Mouse (Mus musculus) midbrain, embryonic 12.5 days (tissue): ENCODE data around the gene Cfdp1. TPM values are rescaled to one million over a fixed set of nuclear protein-coding genes. Genes with fewer than 3 reads are reported as not detected.

Experiments used
- ATAC-seq: fragments of 200-750 bp; cut with Nextera tagmentation; 2 replicates; pipeline ENCODE4 v1.8.0; 2017; ENCODE audit warnings: low read depth, moderate TSS enrichment, moderate library complexity; ENCODE audit not compliant: low FRiP score
- H3K27ac ChIP-seq: fragments of 300-500 bp; sonication (generic); replicated peaks from 2 replicates; pipeline ENCODE4 v1.5.1; 2016; ENCODE audit warnings: mild to moderate bottlenecking
- H3K27me3 ChIP-seq: fragments of 300-500 bp; sonication (generic); 2 replicates; pipeline ENCODE4 v1.6.1; 2016; ENCODE audit warnings: mild to moderate bottlenecking
- H3K36me3 ChIP-seq: fragments of 300-500 bp; sonication (generic); 2 replicates; pipeline ENCODE4 v1.6.1; 2016
- H3K4me1 ChIP-seq: fragments of 300-500 bp; sonication (generic); 2 replicates; pipeline ENCODE4 v1.6.1; 2016
- H3K4me2 ChIP-seq: fragments of 300-500 bp; sonication (generic); replicated peaks from 2 replicates; pipeline ENCODE4 v1.6.1; 2016; ENCODE audit warnings: mild to moderate bottlenecking, moderate library complexity
- H3K4me3 ChIP-seq: fragments of 300-500 bp; sonication (generic); 2 replicates; pipeline ENCODE4 v1.5.1; 2016; ENCODE audit warnings: mild to moderate bottlenecking
- H3K9ac ChIP-seq: fragments of 300-500 bp; sonication (generic); replicated peaks from 2 replicates; pipeline ENCODE4 v1.6.1; 2016; ENCODE audit warnings: mild to moderate bottlenecking, moderate library complexity
- H3K9me3 ChIP-seq: fragments of 300-500 bp; sonication (generic); 2 replicates; pipeline ENCODE4 v1.6.1; 2016; ENCODE audit warnings: mild to moderate bottlenecking
- WGBS: fragments of 180-500 bp; shearing (Covaris S2); methylation state at CpG from one replicate; pipeline ENCODE4 v1.1.7; 2016; 5-methylcytosine and 5-hydroxymethylcytosine counted together
- polyA plus RNA-seq: library from polyadenylated mRNA; unstranded; fragments of >200 nt; fragmentation: Nextera tagmentation; extraction: Ambion mirVana; gene quantifications from 2 replicates; pipeline ENCODE4 v1.2.1, GENCODE M21; 2016

Cfdp1 gene
- polyA plus RNA-seq, 1 experiment from 2014 or later, result 182 TPM

GRCm38 (mm10) chr8:111813818-111814217 is 40.3 kb downstream of the Cfdp1 start:
- Histone ChIP-seq H3K9ac (no peak overlapping the region), H3K27me3 (no peaks in the 10 kb centered on the region), H3K36me3 (0 out of 2 replicates have a peak, but pooled peaks cover 19% of the 10 kb centered on the region), H3K27ac (no peak overlapping the region), H3K4me3 (no peak overlapping the region), H3K4me1 (no peaks in the 10 kb centered on the region), H3K9me3 (no peaks in the 10 kb centered on the region), H3K4me2 (no peak overlapping the region)
- ATAC-seq, result no peak
- WGBS, result 93% methylated on average over 9 of the region's 9 CpGs

GRCm38 (mm10) chr8:111812835-111813234 is 41.3 kb downstream of the Cfdp1 start:
- Histone ChIP-seq H3K9me3 (no peaks in the 10 kb centered on the region), H3K27ac (no peak overlapping the region), H3K4me3 (no peak overlapping the region), H3K36me3 (0 out of 2 replicates have a peak, but pooled peaks cover 19% of the 10 kb centered on the region), H3K27me3 (no peaks in the 10 kb centered on the region), H3K9ac (no peak overlapping the region), H3K4me2 (no peak overlapping the region), H3K4me1 (no peaks in the 10 kb centered on the region)
- no peak for ATAC-seq
- WGBS, result 79% methylated on average over 1 of the region's 1 CpGs

- WGBS, result 74% methylated on average over 2 of the region's 2 CpGs
- no peak overlapping the region for H3K27ac ChIP-seq
- no peak overlapping the region for H3K9ac ChIP-seq
- no peak overlapping the region for H3K4me2 ChIP-seq
- H3K9me3 ChIP-seq, result no peaks in the 10 kb centered on the region
- H3K4me3 ChIP-seq, result no peak overlapping the region
- 0 out of 2 replicates have a peak, but pooled peaks cover 13% of the 10 kb centered on the region for H3K36me3 ChIP-seq
- H3K4me1 ChIP-seq, result no peaks in the 10 kb centered on the region
- no peak for ATAC-seq
- no peaks in the 10 kb centered on the region for H3K27me3 ChIP-seq
These were observed 43.3 kb downstream of the Cfdp1 start for GRCm38 (mm10) chr8:111810656-111811336.

- Histone ChIP-seq H3K27me3 (no peaks in the 10 kb centered on the region), H3K4me1 (no peaks in the 10 kb centered on the region), H3K4me2 (no peak overlapping the region), H3K9ac (no peak overlapping the region), H3K36me3 (0 out of 2 replicates have a peak, but pooled peaks cover 5% of the 10 kb centered on the region), H3K27ac (no peak overlapping the region), H3K9me3 (no peaks in the 10 kb centered on the region), H3K4me3 (no peak overlapping the region)
- 95% methylated on average over 3 of the region's 3 CpGs for WGBS
- no peak for ATAC-seq
These were observed 45.0 kb downstream of the Cfdp1 start for GRCm38 (mm10) chr8:111808891-111809622.

GRCm38 (mm10) chr8:111808006-111808405 is 46.1 kb downstream of the Cfdp1 start:
- Histone ChIP-seq H3K4me1 (no peaks in the 10 kb centered on the region), H3K4me3 (no peak overlapping the region), H3K9me3 (no peaks in the 10 kb centered on the region), H3K36me3 (no peaks in the 10 kb centered on the region), H3K27ac (no peak overlapping the region), H3K27me3 (no peaks in the 10 kb centered on the region), H3K9ac (no peak overlapping the region), H3K4me2 (no peak overlapping the region)
- ATAC-seq, result no peak
- WGBS, result 96% methylated on average over 3 of the region's 3 CpGs

- Histone ChIP-seq H3K4me3 (no peak overlapping the region), H3K9me3 (no peaks in the 10 kb centered on the region), H3K27me3 (no peaks in the 10 kb centered on the region), H3K4me2 (no peak overlapping the region), H3K36me3 (0 out of 2 replicates have a peak, but pooled peaks cover 2% of the 10 kb centered on the region), H3K27ac (no peak overlapping the region), H3K9ac (no peak overlapping the region), H3K4me1 (no peaks in the 10 kb centered on the region)
- ATAC-seq, result no peak
- 83% methylated on average over 8 of the region's 8 CpGs for WGBS
These were observed 50.7 kb downstream of the Cfdp1 start for GRCm38 (mm10) chr8:111803362-111803761.

- Histone ChIP-seq H3K9me3 (no peaks in the 10 kb centered on the region), H3K4me2 (no peak overlapping the region), H3K9ac (no peak overlapping the region), H3K4me1 (no peaks in the 10 kb centered on the region), H3K27me3 (no peaks in the 10 kb centered on the region), H3K27ac (no peak overlapping the region; the same call in 1 of the 2 replicates), H3K36me3 (0 out of 2 replicates have a peak, but pooled peaks cover 3% of the 10 kb centered on the region), H3K4me3 (no peak overlapping the region)
- ATAC-seq, result no peak
- 88% methylated on average over 7 of the region's 7 CpGs for WGBS
These were observed 51.8 kb downstream of the Cfdp1 start for GRCm38 (mm10) chr8:111802256-111802655.

- 67% methylated on average over 6 of the region's 6 CpGs for WGBS
These were observed 52.6 kb downstream of the Cfdp1 start for GRCm38 (mm10) chr8:111801456-111801855.

GRCm38 (mm10) chr8:111796528-111796927 is 57.6 kb downstream of the Cfdp1 start:
- WGBS, result 61% methylated on average over 1 of the region's 1 CpGs

More at GRCm38 (mm10) chr8:111801456-111801855, 52.6 kb downstream of the Cfdp1 start:
- Histone ChIP-seq H3K4me1 (no peaks in the 10 kb centered on the region), H3K9ac (no peak overlapping the region), H3K9me3 (no peaks in the 10 kb centered on the region), H3K4me3 (no peak overlapping the region), H3K27ac (no peak overlapping the region), H3K36me3 (0 out of 2 replicates have a peak, but pooled peaks cover 3% of the 10 kb centered on the region), H3K4me2 (no peak overlapping the region), H3K27me3 (no peaks in the 10 kb centered on the region)
- ATAC-seq, result no peak

GRCm38 (mm10) chr8:111793324-111793917 is 60.7 kb downstream of the Cfdp1 start:
- no peak for ATAC-seq
- no peak overlapping the region for H3K9ac ChIP-seq

More at GRCm38 (mm10) chr8:111796528-111796927, 57.6 kb downstream of the Cfdp1 start:
- H3K9ac ChIP-seq, result no peak overlapping the region
- H3K4me3 ChIP-seq, result no peak overlapping the region
- no peak for ATAC-seq
- no peaks in the 10 kb centered on the region for H3K4me1 ChIP-seq
- H3K27me3 ChIP-seq, result no peaks in the 10 kb centered on the region
- H3K9me3 ChIP-seq, result no peaks in the 10 kb centered on the region
- no peak overlapping the region for H3K27ac ChIP-seq
- H3K36me3 ChIP-seq, result 0 out of 2 replicates have a peak, but pooled peaks cover 3% of the 10 kb centered on the region
- no peak overlapping the region for H3K4me2 ChIP-seq

GRCm38 (mm10) chr8:111789639-111790038 is 64.5 kb downstream of the Cfdp1 start:
- H3K27ac ChIP-seq, result no peak overlapping the region
- H3K4me2 ChIP-seq, result no peak overlapping the region
- H3K9me3 ChIP-seq, result no peaks in the 10 kb centered on the region
- H3K4me3 ChIP-seq, result no peak overlapping the region
- peaks cover 36% of the 10 kb centered on the region for H3K4me1 ChIP-seq
- H3K9ac ChIP-seq, result no peak overlapping the region
- H3K27me3 ChIP-seq, result no peaks in the 10 kb centered on the region
- H3K36me3 ChIP-seq, result no peaks in the 10 kb centered on the region
- ATAC-seq, result no peak

More at GRCm38 (mm10) chr8:111793324-111793917, 60.7 kb downstream of the Cfdp1 start:
- Histone ChIP-seq H3K36me3 (0 out of 2 replicates have a peak, but pooled peaks cover under 1% of the 10 kb centered on the region), H3K9me3 (no peaks in the 10 kb centered on the region), H3K27me3 (no peaks in the 10 kb centered on the region), H3K4me3 (no peak overlapping the region), H3K4me1 (peaks cover 16% of the 10 kb centered on the region; the same call in 1 of the 2 replicates), H3K27ac (no peak overlapping the region), H3K4me2 (no peak overlapping the region)
- 94% methylated on average over 3 of the region's 3 CpGs for WGBS

GRCm38 (mm10) chr8:111789200-111789599 is 64.9 kb downstream of the Cfdp1 start:
- Histone ChIP-seq H3K36me3 (no peaks in the 10 kb centered on the region), H3K27me3 (no peaks in the 10 kb centered on the region), H3K4me3 (no peak overlapping the region), H3K27ac (no peak overlapping the region), H3K4me1 (peaks cover 36% of the 10 kb centered on the region), H3K9me3 (no peaks in the 10 kb centered on the region), H3K9ac (no peak overlapping the region), H3K4me2 (no peak overlapping the region)
- no peak for ATAC-seq
- WGBS, result 15% methylated on average over 4 of the region's 4 CpGs
